Mouse (Mus musculus) lung, postnatal 14 days (tissue): Measurements from ENCODE around the gene Gm17018.

Experiments
- DNase-seq: peaks from one replicate; pipeline ENCODE4 v3.0.0; 2021

Gm17018 gene

DNA sequence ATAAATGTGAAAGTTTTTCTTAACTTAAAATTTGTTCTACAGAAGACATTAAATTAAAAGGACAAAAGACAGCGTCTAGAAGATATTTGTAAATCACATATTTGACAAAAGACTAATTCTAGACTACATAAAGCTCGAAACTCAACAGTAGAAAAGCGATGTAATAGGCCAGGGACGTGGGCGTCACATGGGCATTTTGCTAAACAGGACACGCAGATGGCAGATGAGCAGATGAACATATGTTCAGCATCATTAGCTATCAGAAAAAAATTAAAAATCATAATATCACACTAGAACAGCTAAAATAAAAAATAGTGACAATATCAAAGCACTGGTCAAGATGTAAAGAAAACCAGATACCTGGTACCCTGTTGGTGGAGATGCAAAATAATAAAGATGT lies 29.3 kb downstream of the Gm17018 start:
- DNase-seq, result no peak

DNA sequence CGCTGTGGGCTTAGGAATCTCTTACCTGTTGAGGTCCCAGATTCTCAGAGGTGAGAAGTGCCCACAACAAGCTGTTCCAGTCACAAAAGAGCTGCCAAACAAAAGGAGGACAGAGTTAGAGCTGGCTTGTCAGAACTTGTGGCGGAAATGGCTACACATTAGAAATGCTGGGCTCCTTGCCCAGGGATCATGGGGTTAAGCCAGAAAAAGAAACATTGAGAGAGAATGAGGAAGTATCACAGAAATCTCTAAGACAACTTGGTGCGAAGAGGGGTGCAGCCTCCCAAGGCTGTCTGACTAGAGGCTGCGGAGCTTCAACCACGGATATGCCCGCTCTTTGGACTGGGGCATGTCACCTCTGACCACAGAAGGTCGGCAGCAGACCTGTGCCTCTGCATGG lies 31.3 kb downstream of the Gm17018 start:
- DNase-seq, result peak; percentile 75

DNA sequence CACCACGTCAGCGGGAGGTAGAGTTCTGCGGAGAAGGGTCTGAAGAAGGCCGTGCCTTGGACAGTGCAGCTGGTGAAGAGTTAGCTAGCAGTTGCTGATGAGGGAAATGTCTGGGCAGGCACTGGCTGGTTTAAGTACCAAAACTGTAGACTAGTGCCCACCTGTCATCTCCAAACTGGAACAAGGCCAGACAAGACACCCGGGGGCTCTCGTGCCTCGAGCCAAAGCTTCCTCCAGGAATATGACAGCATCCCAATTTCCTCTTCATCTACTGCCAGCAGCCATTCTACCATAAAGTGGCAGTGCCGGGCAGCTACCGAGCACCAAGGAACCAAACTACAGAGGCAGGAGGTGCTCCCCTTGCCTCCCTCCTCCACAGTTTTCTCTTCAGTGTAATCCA lies 32.5 kb downstream of the Gm17018 start:
- DNase-seq, result no peak

DNA sequence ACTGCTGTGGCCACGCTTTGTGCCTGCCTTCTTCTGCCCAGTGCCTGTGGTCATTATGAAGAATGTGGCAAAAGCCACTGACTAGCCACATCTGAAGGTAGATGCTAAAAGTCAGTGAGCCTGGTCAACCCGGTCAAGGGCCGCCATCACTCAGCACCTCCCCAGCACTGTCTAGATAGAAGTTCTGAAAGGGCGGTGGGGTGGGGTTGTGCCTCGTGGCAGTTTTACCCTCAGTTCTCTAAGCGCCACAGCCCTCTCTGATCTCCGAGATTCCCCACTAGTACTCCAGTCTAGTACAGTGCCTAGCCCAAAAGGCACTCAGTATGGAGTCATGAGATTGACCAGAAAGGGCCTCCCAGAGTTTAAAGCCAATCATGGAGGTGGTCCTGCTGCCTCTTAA lies 33.7 kb downstream of the Gm17018 start:
- DNase-seq, result no peak

DNA sequence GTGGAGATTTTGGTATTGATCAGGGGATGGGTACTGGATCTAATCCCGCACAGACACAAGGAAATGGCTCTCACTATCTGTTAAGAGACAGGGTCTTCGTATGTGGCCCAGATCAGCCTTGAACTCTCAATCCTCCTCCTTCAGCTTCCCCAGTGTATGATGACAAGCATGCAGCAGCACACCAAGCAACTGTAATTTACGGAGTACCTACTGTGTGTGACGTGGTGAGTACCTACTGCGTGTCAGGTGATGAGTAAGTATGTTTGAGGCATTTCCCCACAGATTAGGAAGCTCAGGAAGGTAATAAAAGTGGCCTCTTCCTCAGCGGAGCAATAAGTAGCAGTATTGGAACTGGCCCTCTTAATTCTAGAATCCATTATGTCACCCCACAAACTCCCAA lies 35.1 kb downstream of the Gm17018 start:
- no peak for DNase-seq

DNA sequence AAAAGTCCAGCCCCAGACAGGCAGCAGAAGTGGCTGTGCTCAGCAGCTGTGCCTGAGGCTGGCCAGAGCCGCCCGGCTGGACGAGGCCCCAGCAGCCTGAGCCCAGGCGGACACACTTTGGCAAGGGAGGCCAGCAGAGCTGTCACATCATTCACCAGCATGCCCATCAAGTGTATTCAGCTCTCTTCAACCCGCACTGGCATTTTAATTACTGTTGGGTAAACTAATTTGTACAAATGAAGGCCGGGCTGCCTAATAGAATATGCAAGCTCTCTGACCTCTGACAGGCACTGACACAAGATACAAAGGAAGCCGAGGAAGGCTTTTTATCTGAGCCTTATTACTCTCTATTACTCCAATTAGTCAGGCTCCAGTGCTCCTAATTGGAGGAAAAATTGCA lies 35.6 kb downstream of the Gm17018 start:
- DNase-seq, result no peak

DNA sequence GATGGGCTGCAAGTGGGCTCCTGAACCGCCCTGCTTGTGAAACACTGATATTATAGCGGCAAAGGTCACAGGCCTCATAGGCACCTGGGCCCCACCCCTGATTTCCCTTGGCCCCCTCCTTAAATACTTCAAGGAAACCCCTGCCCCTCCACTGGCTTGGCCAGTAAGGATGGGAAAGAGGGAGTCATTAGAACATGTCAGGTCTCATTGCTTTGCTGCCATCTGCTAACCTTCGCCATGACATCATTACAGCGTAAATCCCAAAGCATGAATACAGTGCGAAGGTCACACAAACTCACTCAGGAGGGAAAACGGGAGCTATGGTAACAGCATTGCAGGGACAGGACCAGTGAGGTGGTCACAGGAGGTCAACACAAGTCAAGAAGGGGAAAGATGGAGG lies 36.0 kb downstream of the Gm17018 start:
- no peak for DNase-seq

DNA sequence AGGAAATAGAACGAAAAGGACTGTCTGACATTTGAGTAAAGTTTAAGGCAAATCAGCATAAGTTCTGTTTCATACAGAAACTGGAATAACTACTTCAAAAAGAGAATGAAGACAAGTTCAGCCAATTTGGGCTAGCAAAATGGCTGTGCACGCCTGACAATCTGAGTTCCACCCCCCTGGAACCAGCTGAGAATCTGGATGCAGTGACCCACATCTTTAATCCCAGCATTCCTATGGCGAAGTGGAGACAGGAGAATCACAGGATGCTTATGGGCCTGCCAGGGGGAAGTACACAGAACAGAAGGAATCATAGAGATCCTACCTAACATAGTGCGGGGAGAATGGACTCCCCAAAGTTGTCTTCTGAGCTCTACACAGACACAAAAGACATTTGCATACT lies 36.7 kb downstream of the Gm17018 start:
- DNase-seq, result no peak

DNA sequence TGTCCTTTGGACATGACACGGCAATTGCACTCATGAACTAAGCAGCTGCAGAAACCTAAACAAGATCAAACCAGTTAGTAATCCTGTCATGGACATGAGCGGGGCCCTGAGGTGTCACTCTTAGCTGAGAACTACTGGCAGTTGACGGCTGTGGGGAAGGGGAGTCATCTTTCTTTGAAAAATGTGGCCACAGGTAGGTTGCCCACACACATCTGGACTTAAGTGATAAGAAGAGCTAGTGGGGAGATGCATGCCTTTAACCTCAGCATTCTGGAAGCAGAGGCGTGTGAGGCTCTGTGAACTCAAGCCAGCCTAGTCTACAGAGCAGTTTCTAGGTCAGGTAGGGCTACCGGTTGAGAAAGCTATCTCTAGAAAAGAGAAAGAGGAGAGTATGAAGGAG lies 42.2 kb downstream of the Gm17018 start:
- no peak for DNase-seq

DNA sequence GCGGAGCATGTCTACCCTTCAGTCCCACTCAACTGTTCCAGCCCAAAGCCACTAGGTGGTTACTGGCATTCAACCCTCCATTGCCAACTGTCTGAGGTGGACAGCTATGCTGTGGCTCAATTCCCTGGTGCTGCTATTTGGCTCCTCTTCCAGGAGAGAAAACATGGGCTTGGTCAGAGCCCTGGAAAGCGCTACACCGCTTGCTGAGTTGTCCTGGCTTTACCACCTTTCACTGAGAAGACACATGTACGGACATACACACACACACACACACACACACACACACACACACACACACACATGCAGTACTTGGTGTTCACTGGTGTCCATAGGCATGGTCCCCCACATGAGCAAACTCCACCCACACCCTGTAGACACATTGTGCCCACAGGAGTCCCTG lies 46.3 kb downstream of the Gm17018 start:
- DNase-seq, result no peak

DNA sequence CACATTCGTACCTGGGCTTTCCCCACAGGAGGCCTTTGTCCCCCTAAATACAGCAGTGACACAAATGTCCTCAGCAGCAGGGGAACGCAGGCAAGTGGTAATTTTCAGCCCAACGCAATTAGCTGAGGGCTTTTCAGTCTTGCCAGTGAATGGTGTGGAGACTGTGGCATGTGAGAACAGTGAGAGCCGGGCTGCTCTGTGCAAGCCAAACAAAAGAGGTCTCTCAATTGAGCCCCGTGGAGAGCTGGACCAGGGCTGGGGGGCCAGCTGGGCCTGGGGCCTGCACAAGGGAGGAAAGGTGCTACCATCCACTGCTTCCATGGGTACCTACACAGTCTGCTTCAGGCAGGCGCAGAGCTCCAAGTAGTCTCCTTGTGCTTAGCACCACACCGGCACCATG lies 47.1 kb downstream of the Gm17018 start:
- DNase-seq, result no peak

DNA sequence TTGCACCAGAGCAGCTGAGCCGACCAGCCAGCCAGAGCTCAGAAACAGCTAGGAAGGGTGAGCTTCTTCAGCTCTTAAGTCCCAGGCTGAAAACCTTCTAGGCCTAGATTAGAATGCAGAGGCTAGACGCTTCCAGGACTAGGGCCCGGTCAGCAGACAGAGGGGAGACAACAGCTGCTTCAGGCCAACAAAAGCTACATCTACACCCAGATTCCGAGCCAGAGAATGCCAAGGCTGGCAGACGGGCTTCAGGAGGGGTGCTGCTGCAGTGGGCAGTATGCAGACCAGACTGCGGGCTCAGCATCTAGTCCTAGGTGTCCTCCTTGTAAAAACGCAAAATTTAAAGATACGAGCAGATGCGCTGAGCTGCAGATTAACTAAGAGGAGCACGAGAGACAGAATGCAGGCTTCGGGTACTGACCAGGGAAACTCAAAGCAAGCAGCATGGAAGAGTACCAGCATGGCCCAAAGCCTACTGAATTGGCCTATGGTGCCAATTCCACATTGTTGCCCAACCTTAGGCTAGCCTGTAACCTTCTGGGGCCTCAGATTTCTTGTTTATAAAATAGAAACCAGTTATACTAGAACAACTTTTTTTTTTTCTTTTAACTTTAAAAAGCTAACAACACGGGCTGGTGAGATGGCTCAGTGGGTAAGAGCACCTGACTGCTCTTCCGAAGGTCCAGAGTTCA lies 48.4 kb downstream of the Gm17018 start:
- DNase-seq, result no peak

DNA sequence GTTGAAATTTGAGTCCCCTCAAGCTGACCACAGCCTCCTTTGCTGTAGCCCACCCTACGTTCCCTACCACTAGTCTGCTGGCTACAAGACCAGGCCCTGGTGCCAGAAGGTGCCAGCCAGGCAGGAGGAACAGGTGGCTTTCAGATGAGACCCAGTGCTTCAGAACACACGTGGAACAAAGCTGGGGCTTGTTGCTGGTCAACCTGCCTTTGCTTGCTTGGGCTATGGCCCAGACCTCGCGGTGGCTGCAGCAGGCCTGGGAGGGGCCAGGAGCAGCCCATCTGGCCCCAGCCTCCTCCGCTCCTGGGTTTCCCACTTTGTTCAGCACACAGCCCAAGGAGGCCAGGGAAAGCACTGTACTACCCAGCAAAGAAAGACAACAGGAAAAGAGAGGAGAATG lies 50.4 kb downstream of the Gm17018 start:
- DNase-seq, result no peak

DNA sequence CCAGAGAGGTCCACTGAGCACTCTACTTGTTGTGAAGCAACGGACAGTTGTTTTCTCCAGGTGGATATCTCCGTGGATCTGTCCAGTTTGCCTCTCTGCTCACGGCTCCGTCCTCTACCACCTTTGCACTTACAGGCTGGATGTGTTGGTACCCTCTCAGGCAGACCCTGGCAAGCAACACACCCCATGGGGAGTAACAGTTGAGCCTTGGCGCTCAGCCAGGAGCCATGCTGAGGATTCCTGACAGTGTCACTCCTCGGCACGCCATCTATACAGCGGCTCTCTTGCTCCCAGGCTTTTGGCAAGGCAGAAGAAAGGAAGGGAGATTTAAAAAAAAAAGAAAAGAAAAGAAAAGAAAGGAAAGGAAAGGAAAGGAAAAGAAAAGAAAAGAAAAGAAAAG lies 54.0 kb downstream of the Gm17018 start:
- DNase-seq, result no peak

DNA sequence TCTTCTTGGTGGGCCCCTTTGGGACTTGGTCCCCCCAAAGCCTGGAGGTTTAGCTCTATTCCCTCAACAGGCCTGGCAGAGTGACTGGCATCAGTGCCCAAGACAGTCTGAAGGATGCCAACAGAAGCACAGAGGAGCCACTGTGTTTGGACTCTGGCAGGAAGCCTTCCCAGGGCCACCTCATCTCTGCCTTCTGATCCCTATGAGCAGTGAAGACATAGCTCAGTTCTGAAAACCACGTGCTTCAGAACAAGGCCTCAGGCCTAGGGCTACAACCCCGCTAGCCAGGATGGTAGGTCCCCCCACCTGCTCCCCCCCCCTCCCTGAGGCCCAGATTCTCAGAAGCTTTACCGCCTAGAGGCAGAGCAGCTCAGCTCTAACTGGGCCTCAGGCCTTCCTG lies 54.5 kb downstream of the Gm17018 start:
- DNase-seq, result no peak

DNA sequence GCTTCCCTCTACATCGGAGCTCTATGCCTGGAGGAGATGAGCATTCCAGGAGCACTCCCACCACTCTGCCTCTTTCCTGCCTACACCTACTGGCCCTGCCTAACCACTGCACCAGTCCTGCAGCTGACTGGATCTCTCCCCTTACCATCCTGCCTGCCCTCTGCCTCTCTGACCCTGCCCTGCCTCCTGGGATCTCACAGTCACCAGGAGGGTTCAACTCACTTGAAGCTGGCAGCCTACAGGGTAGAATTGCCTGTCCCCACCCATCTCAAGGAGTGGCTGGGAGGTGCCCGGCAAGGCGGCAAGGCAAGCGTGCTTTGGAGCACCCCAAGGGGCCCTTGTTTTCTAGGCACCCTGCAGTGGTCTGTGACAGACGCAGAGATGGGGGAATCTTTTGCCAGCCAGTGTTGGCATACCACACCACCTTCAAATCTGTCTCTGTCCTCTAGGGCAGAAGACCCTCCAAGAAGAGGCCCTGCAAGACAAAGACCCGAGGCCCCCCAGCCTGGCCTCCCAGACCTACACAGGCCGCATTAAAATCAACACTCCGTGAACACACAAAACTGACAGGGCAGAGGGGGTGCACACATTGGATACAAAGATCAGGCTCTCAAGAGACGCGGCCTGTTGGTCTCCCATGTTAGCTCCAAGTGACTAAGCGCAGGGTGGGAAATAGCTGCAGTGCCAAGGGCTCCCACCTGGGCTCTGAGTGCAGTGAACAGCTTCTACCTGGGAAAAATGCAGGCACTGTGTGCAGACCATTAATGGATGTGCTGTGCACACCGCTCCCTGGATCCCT lies 55.2 kb downstream of the Gm17018 start:
- no peak for DNase-seq

DNA sequence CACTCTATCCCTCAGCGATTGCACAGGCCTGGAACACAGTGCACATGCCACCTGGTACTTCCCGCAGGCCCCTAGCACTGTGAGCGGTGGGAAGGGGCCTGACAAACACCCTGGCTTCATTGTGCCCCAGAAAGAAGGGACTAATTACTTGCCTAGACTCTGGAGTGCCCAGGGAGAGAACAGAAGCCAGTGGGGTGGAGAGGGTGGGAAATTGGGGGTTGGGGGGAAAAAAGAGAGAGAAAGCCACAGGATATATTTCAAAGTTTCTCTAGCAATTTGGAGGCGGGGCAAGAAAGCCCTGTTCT lies 55.8 kb downstream of the Gm17018 start:
- DNase-seq, result no peak

DNA sequence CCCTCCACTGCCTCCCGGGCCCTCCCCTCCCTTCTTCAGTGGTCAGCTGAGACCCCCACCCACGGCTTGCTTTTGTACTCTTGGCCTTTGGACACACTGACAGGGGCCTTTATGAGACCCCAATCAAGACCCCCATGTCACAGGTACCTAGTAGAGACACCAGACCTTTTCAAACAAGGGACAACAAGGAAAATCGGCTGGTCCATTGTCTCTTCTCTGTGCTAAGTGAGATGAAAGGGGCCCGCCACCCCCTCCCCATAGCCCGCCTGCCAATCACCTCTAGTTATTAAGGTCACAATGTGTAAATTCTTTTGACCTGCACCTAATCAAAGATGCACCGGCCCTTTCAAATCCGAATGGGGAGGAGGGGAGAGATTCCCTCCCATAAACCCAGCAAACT lies 56.3 kb downstream of the Gm17018 start:
- DNase-seq, result no peak

DNA sequence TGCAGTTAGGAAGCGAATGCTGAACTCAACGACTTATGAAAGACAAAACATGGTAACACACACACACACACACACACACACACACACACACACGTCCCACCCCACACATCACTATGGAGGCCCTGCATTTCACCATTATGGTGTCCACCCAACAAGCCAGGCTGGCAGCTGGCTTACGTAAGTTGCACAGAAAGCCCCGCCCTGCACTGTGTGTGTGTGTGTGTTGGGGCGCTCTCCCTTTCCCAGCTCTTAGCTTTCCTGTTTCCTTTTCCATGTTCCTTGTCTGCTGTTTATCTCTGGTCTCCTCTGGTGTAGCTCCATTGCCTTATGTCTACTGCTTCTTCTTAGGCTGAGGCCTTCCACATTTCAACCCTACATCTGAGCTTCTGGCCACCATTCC lies 57.8 kb downstream of the Gm17018 start:
- DNase-seq, result peak; percentile 23

DNA sequence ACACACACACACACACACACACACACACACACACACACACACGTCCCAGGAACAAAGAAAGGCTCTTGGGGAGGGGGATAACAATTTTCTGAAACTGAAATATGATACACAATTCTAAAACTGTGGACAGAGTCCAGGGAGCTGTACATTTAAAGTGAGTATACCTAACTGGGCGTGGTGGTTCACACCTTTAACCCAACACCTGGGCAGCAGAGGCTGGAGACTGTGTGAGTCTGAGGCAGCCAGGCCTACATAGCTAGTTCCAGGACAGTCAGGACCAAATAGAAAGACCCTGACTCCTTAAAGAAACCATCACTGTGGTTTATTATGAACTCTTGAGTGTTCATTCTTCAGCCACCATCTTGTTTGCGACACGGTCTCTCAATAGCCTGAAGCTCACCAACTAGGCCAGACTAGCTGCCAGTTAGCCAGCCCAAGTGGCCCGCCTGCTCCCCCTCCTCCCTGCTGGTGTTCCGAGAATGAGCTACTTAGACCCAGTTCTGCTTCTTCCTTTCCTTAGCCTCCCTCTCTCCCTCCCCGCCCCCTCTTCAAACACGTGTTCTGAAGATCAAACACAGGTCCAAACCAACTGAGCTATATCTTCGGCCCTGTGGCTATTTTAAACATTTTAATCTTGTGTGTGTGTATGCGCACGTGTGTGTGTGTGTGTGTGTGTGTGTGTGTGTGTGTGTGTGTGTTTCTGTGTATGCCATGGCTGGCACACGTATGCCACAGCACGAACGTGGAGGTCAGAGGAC lies 59.5 kb downstream of the Gm17018 start:
- no peak for DNase-seq

DNA sequence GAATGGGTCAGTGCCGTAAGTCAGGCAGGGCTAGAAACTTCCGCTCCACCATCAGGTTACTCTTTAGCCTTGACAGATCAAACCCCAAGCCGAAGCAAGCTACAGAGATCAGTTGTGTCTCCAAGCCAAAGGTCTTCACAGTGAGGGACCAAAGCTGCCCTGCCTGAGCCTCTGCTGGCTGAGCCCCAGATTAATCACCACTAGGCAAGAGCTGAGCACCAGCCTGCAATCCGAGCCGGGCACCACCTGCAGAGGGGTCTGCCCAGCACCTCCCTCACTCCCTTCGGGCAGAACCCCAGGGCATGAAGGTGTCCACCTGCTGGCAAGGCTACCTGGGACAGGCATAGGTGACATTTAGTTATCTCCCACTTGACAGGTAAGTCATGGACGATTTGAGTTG lies 60.6 kb downstream of the Gm17018 start:
- DNase-seq, result no peak

DNA sequence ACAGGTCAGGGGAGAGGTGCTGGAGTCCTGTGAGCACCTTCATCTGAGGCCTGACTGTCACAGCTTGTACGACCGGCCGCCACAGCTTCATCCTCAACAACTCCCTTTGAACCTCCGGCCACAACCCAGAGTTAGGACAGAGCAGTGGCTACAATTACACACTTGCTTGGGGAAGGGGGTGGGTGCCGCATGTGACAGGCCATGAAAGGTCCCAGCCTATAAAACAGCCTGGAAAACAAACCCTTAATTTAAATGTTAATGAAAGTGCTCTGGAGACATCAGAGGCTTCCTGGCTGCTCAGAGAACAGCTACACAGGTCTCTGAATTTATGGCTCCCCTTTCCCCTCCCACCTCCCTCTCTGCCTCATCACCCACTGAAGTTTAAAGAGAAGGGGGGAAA lies 61.7 kb downstream of the Gm17018 start:
- no peak for DNase-seq

DNA sequence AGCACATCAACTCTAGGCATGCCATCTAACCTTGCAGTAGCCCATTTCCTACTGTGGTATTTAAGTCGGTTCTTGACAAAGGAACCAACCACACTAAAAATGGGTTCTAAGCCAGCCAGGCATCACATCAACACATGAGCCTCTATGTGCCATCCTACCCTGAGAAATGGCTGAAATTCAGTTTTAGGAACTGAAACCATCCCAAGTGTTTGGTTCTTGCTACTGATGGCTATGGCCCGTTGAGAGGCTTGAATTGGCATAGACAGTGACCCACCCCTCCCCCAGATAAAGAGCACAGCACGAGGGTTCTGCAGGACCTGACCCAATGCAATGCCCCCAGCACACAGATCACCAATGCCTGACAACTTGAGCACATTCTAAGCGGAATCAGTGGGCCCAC lies 63.3 kb downstream of the Gm17018 start:
- DNase-seq, result no peak

DNA sequence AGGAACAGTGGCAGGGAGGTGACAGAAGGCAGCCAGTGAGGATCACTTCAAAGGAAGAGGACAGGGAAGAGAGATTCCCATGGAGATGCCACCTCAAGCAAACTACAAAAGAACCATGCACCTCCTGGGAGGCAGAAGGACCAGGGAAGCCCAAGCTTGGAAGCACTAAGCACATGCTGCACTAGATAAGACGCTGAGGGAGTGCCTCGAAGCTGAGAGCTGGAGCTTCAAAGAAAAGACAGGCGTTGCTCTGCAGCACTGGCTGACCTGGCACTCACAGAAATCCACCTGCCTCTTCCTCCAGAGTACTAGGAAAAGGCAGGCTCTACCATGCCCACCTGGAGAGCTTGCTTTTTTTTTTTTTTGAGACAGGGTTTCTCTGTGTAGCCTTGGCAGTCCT lies 66.6 kb downstream of the Gm17018 start:
- no peak for DNase-seq
